Mouse (Mus musculus) ES-Bruce4 (cell line): ENCODE measurements around the gene Pdilt. TPM values are rescaled to one million over a fixed set of nuclear protein-coding genes. Genes with fewer than 3 reads are reported as not detected.
"Not testable (repeated sequence)": the region's sequence is repeated elsewhere in the genome, so short reads cannot be mapped to it uniquely, and the experiment has no call there.

Experiments
- H3K27ac ChIP-seq: 2 replicates; pipeline ENCODE4 v1.5.1; 2012; ENCODE audit warnings: low read length, inconsistent platforms; ENCODE audit not compliant: insufficient read depth
- H3K27me3 ChIP-seq: 2 replicates; pipeline ENCODE4 v1.6.1; 2012; ENCODE audit warnings: mild to moderate bottlenecking, low read length, inconsistent platforms; ENCODE audit not compliant: control insufficient read depth, poor library complexity, insufficient read depth, severe bottlenecking
- H3K36me3 ChIP-seq: 2 replicates; pipeline ENCODE4 v1.6.1; 2012; ENCODE audit warnings: inconsistent platforms, mild to moderate bottlenecking, low read length, moderate library complexity; ENCODE audit not compliant: control insufficient read depth, poor library complexity, insufficient read depth, severe bottlenecking
- H3K4me1 ChIP-seq: one replicate; pipeline ENCODE4 v1.8.1; 2011; ENCODE audit warnings: low read length; ENCODE audit not compliant: control insufficient read depth, insufficient read depth
- H3K4me3 ChIP-seq: 2 replicates; pipeline ENCODE4 v1.5.1; 2011; ENCODE audit warnings: low read depth, mild to moderate bottlenecking, low read length
- H3K9ac ChIP-seq: 2 replicates; pipeline ENCODE4 v1.6.1; 2012; ENCODE audit warnings: low read depth, mild to moderate bottlenecking, inconsistent platforms; ENCODE audit not compliant: poor library complexity, severe bottlenecking
- H3K9me3 ChIP-seq: replicated peaks from 2 replicates; pipeline ENCODE4 v1.6.1; 2012; ENCODE audit warnings: mild to moderate bottlenecking, low read length, inconsistent platforms; ENCODE audit not compliant: control insufficient read depth, poor library complexity, insufficient read depth, severe bottlenecking
- CTCF ChIP-seq: IDR thresholded peaks from one replicate; pipeline ENCODE4 v1.8.1; 2011; ENCODE audit warnings: low read depth, low read length
- EP300 ChIP-seq: IDR thresholded peaks from 2 replicates; pipeline ENCODE4 v1.6.1; 2011; ENCODE audit warnings: low read depth, low read length; ENCODE audit not compliant: insufficient read depth
- POLR2A ChIP-seq: IDR thresholded peaks from one replicate; pipeline ENCODE4 v1.8.1; 2011; ENCODE audit warnings: low read length; ENCODE audit not compliant: insufficient read depth
- polyA plus RNA-seq: library from polyadenylated mRNA; stranded (reverse); fragments of >200 nt; gene quantifications from 2 replicates; pipeline ENCODE4 v1.2.4, GENCODE M21; 2011; ENCODE audit warnings: low read depth; ENCODE audit not compliant: missing spikeins, insufficient read depth, insufficient read length

Pdilt gene
- polyA plus RNA-seq, result not detected in 2 replicates

DNA sequence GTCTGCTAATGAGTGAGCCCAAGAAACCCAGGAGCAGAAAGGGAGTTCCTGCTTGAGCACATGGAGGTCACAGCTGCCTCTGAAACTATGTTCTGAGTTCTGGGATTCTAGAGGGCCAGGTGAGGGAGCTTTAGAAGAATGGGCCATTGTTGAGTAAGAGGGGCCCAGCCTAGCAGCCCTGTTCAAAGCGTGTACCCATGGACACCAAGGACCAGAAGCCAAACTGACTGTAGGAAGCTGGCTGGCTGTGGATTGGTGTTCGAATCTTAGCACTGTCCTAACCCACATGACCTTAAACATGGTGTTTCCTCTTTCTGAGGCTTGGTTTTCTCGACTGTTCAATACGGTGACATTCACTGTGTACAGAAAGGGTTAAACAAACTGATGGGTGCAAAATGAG lies at the start of gene Pdilt:
Pdilt (minus strand) TSS at position 101 of the 400 bp plus-strand sequence.
- Histone ChIP-seq H3K36me3 (no peaks in the 10 kb centered on the region), H3K9ac (no peak within 1 kb of the TSS), H3K27me3 (0 out of 2 replicates have a peak, but pooled peaks cover 2% of the 10 kb centered on the region), H3K4me3 (no peak within 1 kb of the TSS), H3K9me3 (no peaks in the 10 kb centered on the region), H3K4me1 (no peaks in the 10 kb centered on the region), H3K27ac (no peak within 1 kb of the TSS)
- TF ChIP-seq POLR2A, result no peak
- no peak for TF ChIP-seq EP300
- no peak for TF ChIP-seq CTCF

- not testable (repeated sequence) for H3K4me3 ChIP-seq, H3K4me1 ChIP-seq, H3K27ac ChIP-seq, H3K9me3 ChIP-seq, H3K9ac ChIP-seq, H3K27me3 ChIP-seq, H3K36me3 ChIP-seq
Measured at GRCm38 (mm10) chr7:119562476-119562875, 39.2 kb upstream of the Pdilt start.

DNA sequence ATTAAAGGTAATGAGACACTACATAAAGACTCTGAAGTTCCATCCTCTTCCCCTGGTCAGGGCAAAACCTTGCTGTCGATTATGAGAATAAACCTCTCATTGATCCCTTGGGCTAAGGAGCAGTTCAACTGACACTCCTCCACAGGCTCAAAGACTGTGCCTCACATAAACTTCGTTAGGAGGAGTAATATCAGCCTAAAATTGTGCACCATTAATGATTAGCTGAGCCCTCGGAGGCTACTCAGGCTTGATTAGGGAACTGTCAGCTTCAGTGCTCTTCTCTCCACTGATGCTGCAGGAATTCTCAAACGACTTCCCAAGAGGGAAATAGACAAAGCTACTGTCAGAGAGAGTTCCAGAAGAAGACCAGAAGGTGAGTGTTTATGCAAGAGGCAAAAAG lies 38.2 kb upstream of the Pdilt start:
- H3K9me3 ChIP-seq, result no peaks in the 10 kb centered on the region
- no peaks in the 10 kb centered on the region for H3K4me1 ChIP-seq
- H3K27ac ChIP-seq, result no peak overlapping the region
- H3K4me3 ChIP-seq, result no peak overlapping the region
- no peaks in the 10 kb centered on the region for H3K27me3 ChIP-seq
- TF ChIP-seq POLR2A, result no peak
- no peak for TF ChIP-seq CTCF
- no peak for TF ChIP-seq EP300
- H3K36me3 ChIP-seq, result no peaks in the 10 kb centered on the region
- H3K9ac ChIP-seq, result no peak overlapping the region

DNA sequence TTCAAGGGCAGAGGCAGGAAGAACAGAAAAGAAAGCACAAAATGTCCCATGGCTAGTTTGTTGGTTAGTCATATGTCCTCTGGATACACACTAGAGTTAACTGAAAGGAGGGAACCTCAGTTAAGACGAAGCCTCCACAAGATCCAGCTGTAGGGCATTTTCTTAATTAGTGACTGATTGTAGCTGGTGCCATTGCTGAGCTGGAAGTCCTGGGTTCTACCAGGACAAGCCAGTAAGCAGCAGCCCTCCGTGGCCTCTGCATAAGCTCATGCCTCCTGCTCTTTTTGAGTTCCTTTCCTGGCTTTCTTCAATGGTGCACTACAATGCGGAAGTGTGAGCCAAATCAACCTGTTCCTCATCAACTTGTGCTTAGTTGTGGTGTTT lies 37.2 kb upstream of the Pdilt start:
- Histone ChIP-seq H3K9ac (no peak overlapping the region), H3K9me3 (no peaks in the 10 kb centered on the region)
- TF ChIP-seq POLR2A (no peak), CTCF (no peak), EP300 (no peak)

DNA sequence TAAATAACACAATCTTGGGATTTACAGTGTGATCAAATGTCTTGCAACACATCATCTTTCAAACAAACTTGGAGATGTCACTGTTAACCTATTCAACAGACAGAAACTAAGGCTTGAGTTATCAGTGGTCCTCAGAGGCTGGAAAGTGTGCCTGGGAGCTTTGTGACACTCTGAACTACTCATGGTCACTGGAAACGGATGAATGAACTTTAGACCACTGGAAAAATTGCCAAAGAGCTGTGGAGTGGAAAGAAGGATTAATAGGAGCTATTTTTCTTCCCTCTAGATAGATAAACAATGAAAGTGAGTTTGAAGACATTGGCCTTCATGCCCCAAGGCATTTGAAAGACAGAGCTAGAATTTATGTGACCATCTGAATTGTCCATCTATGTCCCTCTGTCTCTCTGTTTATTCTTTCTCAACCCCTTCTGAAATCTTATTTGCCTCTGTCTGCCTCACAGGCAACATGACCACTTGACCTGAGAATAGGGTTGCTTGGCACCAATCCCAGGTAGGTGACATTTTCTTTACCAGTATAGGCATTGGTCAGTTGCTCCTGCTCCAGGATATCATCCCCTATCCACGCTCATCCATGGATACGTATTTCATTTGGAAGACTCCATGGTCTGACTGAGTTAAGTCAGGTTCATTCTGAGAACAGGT lies 36.6 kb upstream of the Pdilt start:
- H3K27ac ChIP-seq, result no peak overlapping the region
- H3K9me3 ChIP-seq, result no peaks in the 10 kb centered on the region
- no peak overlapping the region for H3K9ac ChIP-seq
- H3K27me3 ChIP-seq, result no peaks in the 10 kb centered on the region
- H3K36me3 ChIP-seq, result no peaks in the 10 kb centered on the region
- no peak overlapping the region for H3K4me3 ChIP-seq
- no peaks in the 10 kb centered on the region for H3K4me1 ChIP-seq
- TF ChIP-seq CTCF (no peak), EP300 (no peak), POLR2A (no peak)

More for the DNA sequence above, 37.2 kb upstream of the Pdilt start:
- no peaks in the 10 kb centered on the region for H3K36me3 ChIP-seq
- H3K27me3 ChIP-seq, result no peaks in the 10 kb centered on the region
- H3K4me3 ChIP-seq, result no peak overlapping the region
- no peak overlapping the region for H3K27ac ChIP-seq
- H3K4me1 ChIP-seq, result no peaks in the 10 kb centered on the region

DNA sequence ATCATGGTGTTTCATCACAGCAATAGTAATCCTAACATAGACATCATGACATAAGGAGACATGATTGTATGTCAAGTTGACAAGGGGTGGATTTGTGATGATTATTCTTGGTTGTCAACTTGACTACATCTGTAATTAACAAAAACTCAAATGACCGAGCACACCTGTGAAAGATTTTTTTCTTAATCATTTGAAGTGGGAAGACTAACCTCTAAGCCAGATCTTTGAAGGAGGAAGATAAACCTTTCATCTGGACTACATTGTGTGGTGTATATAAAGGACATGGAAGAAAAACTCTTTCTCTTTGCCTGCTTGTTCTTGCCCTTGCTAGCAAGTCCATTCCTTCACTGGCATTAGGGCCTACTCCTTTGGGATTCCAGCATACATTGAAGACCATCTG lies 30.8 kb upstream of the Pdilt start, which contains the start of gene Acsm2:
Acsm2 (plus strand) TSS at position 301 of the 400 bp plus-strand sequence.
- no peak for TF ChIP-seq POLR2A
- no peak for TF ChIP-seq EP300
- TF ChIP-seq CTCF, result no peak
- no peaks in the 10 kb centered on the region for H3K4me1 ChIP-seq
- no peaks in the 10 kb centered on the region for H3K9me3 ChIP-seq
- H3K27ac ChIP-seq, result no peak within 1 kb of the TSS
- H3K27me3 ChIP-seq, result no peaks in the 10 kb centered on the region
- H3K36me3 ChIP-seq, result no peaks in the 10 kb centered on the region
- no peak within 1 kb of the TSS for H3K4me3 ChIP-seq
- no peak within 1 kb of the TSS for H3K9ac ChIP-seq
